Mouse (Mus musculus) liver, embryonic 16.5 days (tissue): ENCODE measurements around the gene Scarb2. TPM values are rescaled to one million over a fixed set of nuclear protein-coding genes. Genes with fewer than 3 reads are reported as not detected.
A peak's percentile ranks its signal among the peaks of the same experiment; 100 is the strongest.

Source experiments
- ATAC-seq: fragments of 200-750 bp; cut with Nextera tagmentation; 2 replicates; pipeline ENCODE4 v1.8.0; 2017; ENCODE audit warnings: low read depth, mild to moderate bottlenecking, moderate number of reproducible peaks, moderate library complexity
- H3K27ac ChIP-seq: fragments of 300-500 bp; sonication (generic); 2 replicates; pipeline ENCODE4 v1.5.1; 2014; ENCODE audit warnings: mild to moderate bottlenecking, low read length
- H3K27me3 ChIP-seq: fragments of 300-500 bp; sonication (generic); 2 replicates; pipeline ENCODE4 v1.6.1; 2014; ENCODE audit warnings: low read depth, low read length, mixed read lengths; ENCODE audit not compliant: control insufficient read depth, insufficient read depth
- H3K36me3 ChIP-seq: fragments of 300-500 bp; sonication (generic); 2 replicates; pipeline ENCODE4 v1.6.1; 2014; ENCODE audit warnings: mild to moderate bottlenecking; ENCODE audit not compliant: control insufficient read depth, insufficient read depth
- H3K4me1 ChIP-seq: fragments of 300-500 bp; sonication (generic); 2 replicates; pipeline ENCODE4 v1.6.1; 2014; ENCODE audit warnings: low read depth, low read length, mixed read lengths; ENCODE audit not compliant: control insufficient read depth
- H3K4me2 ChIP-seq: fragments of 300-500 bp; sonication (generic); 2 replicates; pipeline ENCODE4 v1.6.1; 2014; ENCODE audit warnings: low read depth, low read length, mixed read lengths
- H3K4me3 ChIP-seq: fragments of 300-500 bp; sonication (generic); 2 replicates; pipeline ENCODE4 v1.5.1; 2014; ENCODE audit warnings: low read depth, mild to moderate bottlenecking, low read length
- H3K9ac ChIP-seq: fragments of 300-500 bp; sonication (generic); 2 replicates; pipeline ENCODE4 v1.6.1; 2014; ENCODE audit warnings: low read depth, low read length
- H3K9me3 ChIP-seq: fragments of 300-500 bp; sonication (generic); replicated peaks from 2 replicates; pipeline ENCODE4 v1.6.1; 2016; ENCODE audit warnings: low read length; ENCODE audit not compliant: control insufficient read depth
- WGBS: fragments of 180-500 bp; shearing (Covaris S2); extraction: QIAGEN DNeasy Blood & Tissue Kit; methylation state at CpG from one replicate; pipeline ENCODE4 v1.1.7; 2014; ENCODE audit not compliant: insufficient replicate concordance; 5-methylcytosine and 5-hydroxymethylcytosine counted together
- polyA plus RNA-seq: library from polyadenylated mRNA; unstranded; fragments of >200 nt; fragmentation: Nextera tagmentation; extraction: Ambion mirVana; gene quantifications from 2 replicates; pipeline ENCODE4 v1.2.1, GENCODE M21; 2015

The Scarb2 gene
- polyA plus RNA-seq, 1 experiment from 2014 or later = 8.0 TPM

DNA sequence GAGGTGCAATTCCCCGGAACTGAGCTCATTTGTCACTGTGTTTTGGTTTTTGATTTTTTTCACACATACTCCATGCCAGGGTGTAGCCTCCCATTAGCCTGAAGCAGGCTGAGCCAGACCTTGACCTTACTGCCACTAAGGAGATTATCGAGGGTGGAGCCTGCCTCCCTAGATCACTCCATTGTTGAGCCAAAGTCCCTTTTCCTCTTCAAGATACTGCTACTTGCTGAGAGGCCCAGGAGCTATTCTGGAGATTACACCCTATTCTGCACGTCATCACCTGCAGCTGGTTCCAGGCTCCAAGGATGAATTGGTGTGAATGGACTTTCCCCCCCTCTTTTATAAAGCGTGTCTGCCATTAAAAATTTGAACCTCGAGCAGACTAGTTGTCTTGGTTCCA is 5.4 kb upstream of the Scarb2 start:
- ATAC-seq = no peak
- H3K27me3 ChIP-seq = no peaks in the 10 kb centered on the region
- 79% methylated on average over 5 of the region's 5 CpGs for WGBS

DNA sequence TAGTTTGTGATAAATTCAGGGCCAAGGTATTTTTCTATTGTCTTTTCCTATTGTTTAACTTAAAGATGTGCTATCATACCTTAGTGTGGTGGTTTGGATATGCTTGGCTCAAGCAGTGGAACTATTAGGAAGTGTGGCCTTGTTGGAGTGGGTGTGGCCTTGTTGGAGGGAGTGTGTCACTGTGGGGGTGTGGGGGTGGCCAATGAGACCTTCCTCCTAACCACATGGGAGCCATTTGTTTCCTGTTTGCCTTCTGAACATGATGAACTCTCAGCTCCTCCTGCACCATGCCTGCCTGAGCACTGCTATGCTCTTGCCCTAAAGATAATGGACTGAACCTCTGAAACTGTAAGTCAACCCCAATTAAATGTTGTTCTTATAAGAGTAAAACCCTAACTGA is 4.6 kb upstream of the Scarb2 start:
- H3K27me3 ChIP-seq = no peaks in the 10 kb centered on the region
- no peak overlapping the region for H3K4me3 ChIP-seq
- no peaks in the 10 kb centered on the region for H3K36me3 ChIP-seq
- peaks cover 6% of the 10 kb centered on the region for H3K4me1 ChIP-seq
- no peak overlapping the region for H3K27ac ChIP-seq
- no peak for ATAC-seq
- H3K9me3 ChIP-seq = no peaks in the 10 kb centered on the region
- H3K9ac ChIP-seq = no peak overlapping the region
- H3K4me2 ChIP-seq = no peak overlapping the region

More for the DNA sequence above, 5.4 kb upstream of the Scarb2 start:
- no peak overlapping the region for H3K4me2 ChIP-seq
- H3K4me1 ChIP-seq = peaks cover 3% of the 10 kb centered on the region
- H3K27ac ChIP-seq = no peak overlapping the region
- H3K9ac ChIP-seq = no peak overlapping the region
- no peak overlapping the region for H3K4me3 ChIP-seq
- no peaks in the 10 kb centered on the region for H3K36me3 ChIP-seq
- no peaks in the 10 kb centered on the region for H3K9me3 ChIP-seq

DNA sequence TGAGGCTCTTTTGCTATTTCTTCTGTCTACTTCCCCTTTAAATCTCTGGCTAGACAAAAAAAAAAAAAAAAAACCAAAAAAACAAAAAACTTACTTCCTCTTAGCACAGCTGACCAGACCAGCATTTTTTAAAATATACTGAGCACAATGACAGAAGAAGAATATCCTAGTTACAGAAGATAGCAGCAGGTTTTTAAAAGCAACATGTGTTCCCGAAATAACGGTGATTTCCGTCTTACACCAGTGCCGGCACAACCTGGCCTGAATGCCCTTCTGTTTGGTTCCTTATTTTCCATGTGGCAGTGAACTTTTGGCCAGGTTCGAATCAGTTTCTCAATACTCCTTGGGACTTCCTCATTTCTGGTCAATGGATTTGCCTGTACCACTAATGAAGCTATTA is 2.2 kb upstream of the Scarb2 start:
- WGBS = 25% methylated on average over 5 of the region's 5 CpGs

DNA sequence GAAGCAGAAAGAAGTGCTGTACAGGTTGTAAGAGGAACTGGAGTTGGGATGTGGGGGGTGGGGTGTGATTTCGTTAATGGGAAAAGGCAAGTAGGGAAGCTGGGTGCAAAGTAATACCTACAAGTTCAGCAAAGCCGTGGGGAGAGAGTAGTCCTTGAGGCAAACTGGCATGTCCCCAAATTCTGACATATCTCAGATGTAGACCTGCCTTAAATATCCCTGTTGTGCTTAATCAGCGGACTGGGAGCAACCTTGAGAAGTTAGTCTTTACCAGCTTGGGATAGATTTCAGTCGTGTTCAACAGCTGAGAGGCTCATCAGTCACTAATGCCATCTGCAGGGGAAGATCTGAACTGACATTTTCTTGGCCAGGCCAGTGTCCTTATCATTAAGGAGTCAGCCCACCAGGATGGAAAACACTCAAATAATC is 318 bp downstream of the Scarb2 start:
- WGBS = 13% methylated on average over 4 of the region's 4 CpGs
- Histone ChIP-seq H3K27ac (no peak overlapping the region), H3K27me3 (no peaks in the 10 kb centered on the region)

More for the DNA sequence above, 2.2 kb upstream of the Scarb2 start:
- H3K27ac ChIP-seq = no peak overlapping the region
- ATAC-seq = no peak
- no peaks in the 10 kb centered on the region for H3K36me3 ChIP-seq
- no peaks in the 10 kb centered on the region for H3K9me3 ChIP-seq
- H3K9ac ChIP-seq = no peak overlapping the region
- no peak overlapping the region for H3K4me3 ChIP-seq
- H3K4me1 ChIP-seq = peaks cover 18% of the 10 kb centered on the region
- no peak overlapping the region for H3K4me2 ChIP-seq
- H3K27me3 ChIP-seq = no peaks in the 10 kb centered on the region

DNA sequence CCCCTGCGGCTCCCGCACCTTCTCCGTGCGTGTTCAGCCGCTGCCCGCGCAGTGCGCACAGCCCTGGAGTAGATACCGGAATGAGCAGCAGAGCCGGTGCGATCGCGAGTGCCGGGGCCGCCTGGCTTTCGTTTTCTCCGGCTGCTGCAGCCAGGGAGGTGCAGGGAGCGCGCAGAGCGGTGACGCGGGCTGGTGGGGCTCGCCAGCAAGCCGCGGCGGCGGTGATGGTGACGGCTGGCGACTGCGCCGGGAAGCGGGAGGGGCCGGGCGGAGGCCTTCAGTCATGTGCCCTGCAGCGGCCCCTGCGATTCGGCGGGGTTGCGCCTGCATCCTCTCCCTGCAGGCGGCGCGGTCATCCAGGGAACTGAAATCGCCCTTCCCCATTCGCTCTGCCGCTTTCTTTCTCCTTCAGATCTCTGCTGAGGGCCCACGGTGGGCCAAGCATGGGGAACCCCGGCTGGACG is 1.2 kb downstream of the Scarb2 start:
- H3K4me1 ChIP-seq = peaks cover 24% of the 10 kb centered on the region
- peak overlapping the region; percentile 73 for H3K4me3 ChIP-seq
- H3K27ac ChIP-seq = peak overlapping the region; percentile 82
- ATAC-seq = peak; percentile 94
- H3K36me3 ChIP-seq = no peaks in the 10 kb centered on the region
- WGBS = under 1% methylated on average over 48 of the region's 48 CpGs
- peak overlapping the region; percentile 74 for H3K4me2 ChIP-seq
- no peaks in the 10 kb centered on the region for H3K9me3 ChIP-seq
- peak overlapping the region; percentile 72 for H3K9ac ChIP-seq
- no peaks in the 10 kb centered on the region for H3K27me3 ChIP-seq

More for the DNA sequence above, 318 bp downstream of the Scarb2 start:
- Histone ChIP-seq H3K4me2 (peak overlapping the region; percentile 74), H3K4me1 (peaks cover 24% of the 10 kb centered on the region), H3K4me3 (peak overlapping the region; percentile 73; the same call in 1 of the 2 replicates), H3K9ac (no peak overlapping the region), H3K36me3 (no peaks in the 10 kb centered on the region), H3K9me3 (no peaks in the 10 kb centered on the region)
- no peak for ATAC-seq

DNA sequence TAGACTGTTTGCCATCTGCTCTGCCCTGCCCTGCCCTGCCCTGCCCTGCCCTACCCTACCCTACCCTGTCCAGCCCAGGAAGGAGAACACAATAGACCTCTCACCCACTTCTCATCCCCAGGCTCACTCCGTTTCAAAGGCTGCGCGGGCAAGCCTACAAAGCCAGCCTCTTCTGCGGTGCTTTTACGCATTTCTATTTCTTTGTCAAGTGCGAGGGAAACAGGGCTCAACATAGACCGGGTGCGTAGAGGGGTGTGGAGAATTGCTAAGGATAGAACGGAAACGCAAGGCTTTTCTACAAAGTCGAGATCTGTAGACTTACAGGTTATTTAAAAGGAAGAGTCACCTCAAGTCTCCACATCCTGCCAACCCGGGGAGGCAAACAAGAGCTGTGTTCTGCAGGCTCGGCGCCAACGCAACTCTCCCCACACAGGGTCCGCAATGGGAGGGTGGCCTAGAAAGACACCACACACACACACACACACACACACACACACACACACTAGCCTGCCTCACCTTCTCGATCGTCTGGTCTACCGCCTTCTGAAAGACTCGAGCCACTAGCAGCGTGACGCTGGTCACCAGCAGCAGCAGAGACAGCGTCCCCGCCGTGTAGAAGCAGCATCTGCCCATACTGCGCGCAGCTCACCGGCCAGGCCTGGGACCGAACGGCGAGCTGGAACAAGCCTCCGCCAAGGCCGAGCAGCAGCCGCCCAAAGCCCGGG is 1.8 kb downstream of the Scarb2 start:
- H3K9me3 ChIP-seq = no peaks in the 10 kb centered on the region
- under 1% methylated on average over 35 of the region's 35 CpGs for WGBS
- ATAC-seq = peak; percentile 62
- peak overlapping the region; percentile 74 for H3K4me2 ChIP-seq
- H3K27ac ChIP-seq = peak overlapping the region; percentile 82
- no peaks in the 10 kb centered on the region for H3K36me3 ChIP-seq
- peaks cover 24% of the 10 kb centered on the region for H3K4me1 ChIP-seq
- H3K27me3 ChIP-seq = no peaks in the 10 kb centered on the region
- H3K4me3 ChIP-seq = peak overlapping the region; percentile 73
- peak overlapping the region; percentile 72 for H3K9ac ChIP-seq

DNA sequence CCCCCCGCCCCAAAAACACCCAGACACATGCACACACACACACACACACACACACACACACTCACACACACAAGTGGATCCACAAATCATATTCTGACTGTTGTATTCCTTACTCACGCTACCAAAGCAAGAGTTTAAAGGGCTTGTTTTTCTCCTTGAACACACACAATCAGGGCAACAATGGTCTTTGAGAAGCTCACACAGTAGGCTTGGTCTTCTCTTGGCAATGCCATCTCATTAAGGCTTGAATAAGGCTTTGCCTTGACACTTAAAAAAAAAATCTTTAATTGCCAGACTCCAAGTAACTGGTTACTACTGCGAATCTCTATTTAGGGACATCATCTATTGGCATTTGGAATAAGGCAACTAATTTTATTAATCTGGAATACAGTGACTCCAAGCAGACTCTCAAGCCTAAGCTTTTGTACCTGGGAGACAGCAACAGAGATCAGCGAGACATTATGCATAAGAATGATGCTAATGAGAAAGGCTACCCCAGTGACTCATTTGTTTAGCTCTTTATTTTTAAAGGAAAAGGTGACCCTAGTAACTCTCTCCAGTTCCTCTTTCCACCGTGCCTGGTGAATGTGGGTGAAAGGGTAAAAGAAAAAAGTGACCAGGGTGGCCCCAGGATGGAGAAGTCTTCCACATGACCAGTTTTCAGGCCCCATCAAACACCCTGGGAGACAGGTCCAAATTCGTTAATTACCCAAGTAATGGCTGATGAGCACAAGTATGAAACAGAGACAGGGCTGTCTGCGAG is 2.6 kb downstream of the Scarb2 start:
- no peak overlapping the region; the same call in 1 of the 2 replicates for H3K27ac ChIP-seq
- ATAC-seq = no peak
- peak overlapping the region; percentile 72 for H3K9ac ChIP-seq
- H3K4me3 ChIP-seq = peak overlapping the region; percentile 73
- H3K36me3 ChIP-seq = no peaks in the 10 kb centered on the region
- H3K4me2 ChIP-seq = peak overlapping the region; percentile 74
- WGBS = 31% methylated on average over 7 of the region's 7 CpGs
- no peaks in the 10 kb centered on the region for H3K9me3 ChIP-seq
- H3K4me1 ChIP-seq = peaks cover 24% of the 10 kb centered on the region
- no peaks in the 10 kb centered on the region for H3K27me3 ChIP-seq

DNA sequence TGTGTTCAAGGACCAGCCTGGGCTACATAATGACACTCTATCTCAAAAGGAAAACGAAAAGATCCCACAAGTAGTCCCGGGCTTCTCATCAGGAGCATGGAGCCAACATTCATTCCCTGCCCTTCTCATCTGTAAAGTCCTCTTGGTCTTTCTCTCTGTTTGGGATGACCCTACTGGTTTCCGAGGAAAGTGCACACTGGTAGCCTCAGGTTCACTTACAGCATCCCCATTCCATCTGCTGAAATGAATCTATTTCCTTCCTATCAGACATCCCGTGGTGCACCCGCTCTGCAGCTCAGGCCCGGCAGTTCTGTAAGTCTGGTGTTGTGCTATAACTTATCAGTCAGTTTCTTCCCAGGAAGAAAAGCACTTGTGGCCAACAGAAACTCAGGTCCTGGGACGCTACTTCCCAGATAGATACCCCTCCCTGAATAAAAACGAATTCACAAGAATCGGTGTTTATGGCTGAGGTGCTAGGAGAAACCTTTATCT is 3.2 kb downstream of the Scarb2 start:
- H3K4me2 ChIP-seq = peak overlapping the region; percentile 74; the same call in 1 of the 2 replicates
- no peaks in the 10 kb centered on the region for H3K9me3 ChIP-seq
- no peak overlapping the region for H3K9ac ChIP-seq
- H3K4me1 ChIP-seq = peaks cover 22% of the 10 kb centered on the region
- H3K27ac ChIP-seq = no peak overlapping the region
- no peak for ATAC-seq
- no peaks in the 10 kb centered on the region for H3K27me3 ChIP-seq
- 58% methylated on average over 9 of the region's 9 CpGs for WGBS
- no peaks in the 10 kb centered on the region for H3K36me3 ChIP-seq
- H3K4me3 ChIP-seq = no peak overlapping the region

DNA sequence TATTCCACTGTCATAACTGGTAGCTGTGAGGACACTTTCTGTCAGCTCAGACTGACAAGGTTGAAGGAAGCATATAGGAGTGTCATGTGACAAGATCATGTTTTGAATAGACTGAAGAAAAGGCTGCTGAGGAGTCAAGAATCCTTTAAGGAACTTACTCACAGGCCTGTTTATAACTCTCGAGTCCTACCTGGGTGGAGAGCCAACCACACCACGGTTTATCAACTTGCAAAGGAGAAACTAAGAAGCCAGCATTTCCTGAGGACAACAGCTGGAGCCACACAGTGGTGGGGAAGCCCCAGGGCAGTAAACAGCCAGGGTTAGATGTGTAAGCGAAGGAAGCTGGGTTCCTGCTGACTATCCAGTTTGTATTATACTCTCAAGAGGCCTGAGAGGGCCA is 7.3 kb downstream of the Scarb2 start:
- no peaks in the 10 kb centered on the region for H3K9me3 ChIP-seq
- no peak overlapping the region for H3K4me2 ChIP-seq
- H3K4me3 ChIP-seq = no peak overlapping the region
- H3K27me3 ChIP-seq = no peaks in the 10 kb centered on the region
- no peak overlapping the region for H3K27ac ChIP-seq
- 11% methylated on average over 3 of the region's 3 CpGs for WGBS
- H3K9ac ChIP-seq = no peak overlapping the region
- H3K36me3 ChIP-seq = no peaks in the 10 kb centered on the region
- H3K4me1 ChIP-seq = peaks cover 30% of the 10 kb centered on the region
- no peak for ATAC-seq
